Mouse (Mus musculus) C2C12 (cell line): ENCODE measurements around the gene Oasl1. TPM values are rescaled to one million over a fixed set of nuclear protein-coding genes. Genes with fewer than 3 reads are reported as not detected.

ENCODE experiments used
- H3K27me3 ChIP-seq: one replicate; pipeline ENCODE4 v1.6.1; 2011; ENCODE audit not compliant: control insufficient read depth, insufficient read depth, insufficient read length
- H3K36me3 ChIP-seq: one replicate; pipeline ENCODE4 v1.6.1; 2011; ENCODE audit not compliant: control insufficient read depth, insufficient read depth
- H3K4me3 ChIP-seq: one replicate; pipeline ENCODE4 v1.5.1; 2011; ENCODE audit warnings: mild to moderate bottlenecking, control low read depth; ENCODE audit not compliant: poor library complexity, insufficient read depth, severe bottlenecking
- H3K79me2 ChIP-seq: one replicate; pipeline ENCODE4 v1.6.1; 2011; ENCODE audit not compliant: control insufficient read depth, insufficient read depth
- H3K79me3 ChIP-seq: one replicate; pipeline ENCODE4 v1.6.1; 2011; ENCODE audit warnings: low read depth, control low read depth
- H3ac ChIP-seq: one replicate; pipeline ENCODE3; 2011; ENCODE audit warnings: low read depth; ENCODE audit not compliant: control insufficient read depth, insufficient read length
- CEBPB ChIP-seq: IDR thresholded peaks from one replicate; pipeline ENCODE4 v1.6.1; 2011; ENCODE audit warnings: low read depth, mild to moderate bottlenecking, control low read depth, moderate library complexity
- CTCF ChIP-seq: IDR thresholded peaks from one replicate; pipeline ENCODE4 v1.5.1; 2011; ENCODE audit not compliant: control insufficient read depth, insufficient read depth, insufficient read length
- FOSL1 ChIP-seq: IDR thresholded peaks from one replicate; pipeline ENCODE4 v1.8.0; 2011; ENCODE audit warnings: mild to moderate bottlenecking, low read length; ENCODE audit not compliant: poor library complexity, insufficient read depth, severe bottlenecking
- MAX ChIP-seq: IDR thresholded peaks from one replicate; pipeline ENCODE4 v1.6.1; 2011; ENCODE audit warnings: mild to moderate bottlenecking, control low read depth
- MYOD1 ChIP-seq: IDR thresholded peaks from one replicate; pipeline ENCODE4 v1.6.1; 2011; ENCODE audit warnings: low read depth; ENCODE audit not compliant: control insufficient read depth, insufficient read length
- MYOG ChIP-seq: IDR thresholded peaks from one replicate; pipeline ENCODE4 v1.6.1; 2011; ENCODE audit not compliant: control insufficient read depth, insufficient read length; ENCODE audit errors: extremely low read depth
- USF1 ChIP-seq: IDR thresholded peaks from one replicate; pipeline ENCODE4 v1.6.1; 2011; ENCODE audit warnings: low read depth, mild to moderate bottlenecking, control low read depth, moderate library complexity
- polyA plus RNA-seq: library from polyadenylated mRNA; unstranded; fragments of >200 nt; fragmentation: generic; extraction: Trizol; gene quantifications from one replicate; pipeline ENCODE4 v1.2.1, GENCODE M21; 2012; ENCODE audit warnings: missing spikeins

The Oasl1 gene
- polyA plus RNA-seq, 1 experiment: 0.07 TPM

- Histone ChIP-seq H3ac (no peak overlapping the region), H3K79me3 (no peaks in the 10 kb centered on the region), H3K4me3 (no peak overlapping the region), H3K36me3 (no peaks in the 10 kb centered on the region), H3K27me3 (peaks cover 13% of the 10 kb centered on the region), H3K79me2 (no peaks in the 10 kb centered on the region)
- TF ChIP-seq MYOD1 (no peak), FOSL1 (no peak), CTCF (no peak), MYOG (no peak), CEBPB (no peak), USF1 (no peak), MAX (no peak)
Measured at GRCm38 (mm10) chr5:114961590-114962360, 38.7 kb downstream of the Oasl1 start.

DNA sequence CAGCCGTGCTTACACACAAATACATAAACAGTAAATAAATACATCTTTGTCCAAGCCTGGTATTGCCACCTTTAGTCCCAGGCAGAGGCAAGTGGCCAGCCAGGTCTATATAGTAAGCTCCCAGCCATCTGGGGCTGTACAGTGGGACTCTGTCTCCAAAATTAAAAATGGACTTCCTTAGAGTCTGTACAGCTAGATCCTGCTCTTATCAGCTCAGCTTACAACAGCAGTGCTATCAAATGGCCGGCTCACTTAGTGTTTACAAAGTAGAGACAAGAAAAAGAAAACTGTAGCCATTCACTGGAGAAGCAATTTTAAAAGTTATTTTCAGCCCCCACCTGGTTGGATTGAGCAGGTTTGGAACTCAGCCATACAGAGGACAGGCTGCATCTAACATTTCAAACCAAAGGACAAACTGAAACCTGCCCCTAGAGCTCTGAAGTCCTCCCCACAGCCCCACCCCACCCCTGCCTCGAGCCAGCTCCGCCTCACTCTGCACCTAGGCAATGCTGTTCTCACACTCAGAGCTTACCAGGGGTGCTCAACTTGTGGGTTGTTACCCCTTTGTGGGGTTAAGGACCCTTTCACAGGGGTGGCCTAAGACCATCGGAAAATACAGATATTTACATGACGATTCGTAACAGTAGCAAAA, 41.4 kb downstream of the Oasl1 start:
- H3K36me3 ChIP-seq: no peaks in the 10 kb centered on the region
- H3ac ChIP-seq: no peak overlapping the region
- no peaks in the 10 kb centered on the region for H3K79me2 ChIP-seq
- peaks cover 34% of the 10 kb centered on the region for H3K27me3 ChIP-seq
- TF ChIP-seq FOSL1 (no peak), CTCF (no peak), MYOD1 (no peak), CEBPB (no peak), MAX (no peak), MYOG (no peak), USF1 (no peak)
- H3K79me3 ChIP-seq: no peaks in the 10 kb centered on the region
- no peak overlapping the region for H3K4me3 ChIP-seq

DNA sequence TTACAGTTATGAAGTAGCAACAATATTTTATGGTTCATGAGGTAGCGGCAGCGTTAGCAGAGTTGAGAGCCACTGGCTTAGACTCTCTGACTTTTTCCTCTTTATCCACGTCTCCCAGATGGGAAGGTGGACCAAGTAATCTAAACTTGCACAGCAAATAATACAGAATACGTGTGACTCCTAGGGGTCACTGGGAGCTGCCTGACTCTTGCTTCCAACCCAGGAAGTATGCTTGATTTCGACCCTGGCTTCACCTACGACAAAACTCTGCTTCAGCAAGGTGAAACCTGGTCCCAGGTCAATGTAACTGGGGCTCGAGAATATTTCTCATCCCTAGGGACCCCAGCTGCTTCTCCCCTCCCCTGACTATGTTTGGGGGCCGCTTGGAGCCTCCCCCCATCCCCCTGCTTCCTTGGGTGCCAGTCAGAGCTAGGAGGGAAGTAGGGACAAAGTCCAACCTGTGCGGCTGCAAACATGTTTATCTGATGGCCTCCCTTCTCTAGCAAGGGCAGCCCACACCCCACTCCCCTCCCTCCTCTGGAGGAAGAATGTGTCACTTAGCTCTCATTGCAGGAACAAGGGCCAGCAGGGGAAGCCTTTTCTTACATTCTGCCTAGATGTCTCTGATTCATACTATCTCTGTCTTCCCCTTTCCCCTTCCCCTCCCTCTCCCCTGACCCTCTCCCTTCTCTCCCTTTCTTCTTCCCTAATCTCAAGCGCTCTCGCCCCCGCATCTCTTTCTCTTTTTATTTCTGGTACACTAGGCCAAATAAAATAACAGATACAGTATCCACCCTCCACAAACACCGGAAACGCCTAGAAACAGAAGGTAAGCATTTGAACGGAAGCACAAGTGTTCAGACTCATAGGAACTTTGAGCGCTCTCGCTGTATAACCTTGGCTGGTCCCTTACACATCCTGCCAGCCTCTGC, 42.2 kb downstream of the Oasl1 start:
- TF ChIP-seq MYOD1 (no peak), CTCF (no peak), MYOG (no peak), MAX (no peak), CEBPB (no peak), USF1 (no peak), FOSL1 (no peak)

GRCm38 (mm10) chr5:114967523-114968268, 44.7 kb downstream of the Oasl1 start:
- Histone ChIP-seq H3K27me3 (peaks cover 51% of the 10 kb centered on the region), H3K4me3 (no peak overlapping the region), H3ac (no peak overlapping the region), H3K79me2 (no peaks in the 10 kb centered on the region), H3K36me3 (no peaks in the 10 kb centered on the region), H3K79me3 (no peaks in the 10 kb centered on the region)
- no peak for TF ChIP-seq CTCF

More for the DNA sequence above, 42.2 kb downstream of the Oasl1 start:
- H3K27me3 ChIP-seq: peaks cover 42% of the 10 kb centered on the region
- H3ac ChIP-seq: no peak overlapping the region
- H3K79me3 ChIP-seq: no peaks in the 10 kb centered on the region
- H3K36me3 ChIP-seq: no peaks in the 10 kb centered on the region
- H3K79me2 ChIP-seq: no peaks in the 10 kb centered on the region
- no peak overlapping the region for H3K4me3 ChIP-seq

DNA sequence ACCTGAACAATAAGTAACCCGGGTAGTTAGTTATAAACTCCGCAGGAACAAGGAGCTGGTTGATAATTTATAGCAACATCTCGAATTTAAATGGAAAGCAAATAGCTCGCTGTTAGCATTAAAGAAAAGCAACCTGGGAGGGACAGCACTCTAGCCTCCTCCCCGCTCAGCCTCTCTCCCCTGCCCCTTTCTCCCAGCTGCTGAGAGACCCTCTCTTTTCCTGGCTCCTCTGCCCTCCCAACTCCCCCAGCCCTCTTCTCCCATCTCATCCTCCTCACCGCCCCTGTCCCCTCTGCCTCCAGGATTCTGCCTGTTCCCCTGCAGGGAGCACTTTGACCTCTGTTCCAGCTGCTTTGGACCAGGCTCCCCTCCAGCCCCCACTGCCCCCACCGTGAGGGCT, 45.6 kb downstream of the Oasl1 start:
- TF ChIP-seq CEBPB (no peak), MYOD1 (no peak), CTCF (no peak), USF1 (no peak), MYOG (no peak), FOSL1 (no peak), MAX (no peak)
- H3ac ChIP-seq: no peak overlapping the region
- H3K79me3 ChIP-seq: no peaks in the 10 kb centered on the region
- H3K4me3 ChIP-seq: no peak overlapping the region
- peaks cover 48% of the 10 kb centered on the region for H3K27me3 ChIP-seq
- H3K36me3 ChIP-seq: no peaks in the 10 kb centered on the region
- H3K79me2 ChIP-seq: no peaks in the 10 kb centered on the region
